Mouse (Mus musculus) liver, embryonic 14.5 days (tissue): ENCODE measurements around the gene B4galt4. TPM values are rescaled to one million over a fixed set of nuclear protein-coding genes. Genes with fewer than 3 reads are reported as not detected.

Source experiments
- ATAC-seq: fragments of 200-750 bp; cut with Nextera tagmentation; 2 replicates; pipeline ENCODE4 v1.8.0; 2017; ENCODE audit warnings: moderate number of reproducible peaks, mild to moderate bottlenecking, moderate library complexity; ENCODE audit not compliant: insufficient read depth
- DNase-seq, 3 experiments: peaks; one replicate each; pipeline ENCODE4 v3.0.0-alpha.2; 2012 to 2013; ENCODE audit warnings: low read depth in 3 of 3, low spot score in 3 of 3
- H3K27ac ChIP-seq: fragments of 300-500 bp; sonication (generic); 2 replicates; pipeline ENCODE4 v1.5.1; 2014; ENCODE audit warnings: moderate library complexity, mild to moderate bottlenecking, control low read depth, inconsistent platforms
- H3K27me3 ChIP-seq: fragments of 300-500 bp; sonication (generic); 2 replicates; pipeline ENCODE4 v1.6.1; 2014; ENCODE audit warnings: mild to moderate bottlenecking, low read length, moderate library complexity; ENCODE audit not compliant: control insufficient read depth, insufficient read depth
- H3K36me3 ChIP-seq: fragments of 300-500 bp; sonication (generic); replicated peaks from 2 replicates; pipeline ENCODE4 v1.6.1; 2014; ENCODE audit warnings: low read depth; ENCODE audit not compliant: control insufficient read depth, insufficient read depth
- H3K4me1 ChIP-seq, 2 experiments: fragments of 200-500 bp in 1 of 2; fragments of 300-500 bp in 1 of 2; sonication (generic) in 1 of 2; replicated peaks; 2 replicates each; pipeline ENCODE4 v1.6.1; 2012 to 2014; ENCODE audit warnings: antibody characterized with exemption in 1 of 2, inconsistent platforms in 1 of 2, low read length in 1 of 2; ENCODE audit not compliant: control insufficient read depth in 2 of 2, insufficient read depth in 2 of 2
- H3K4me2 ChIP-seq: fragments of 300-500 bp; sonication (generic); 2 replicates; pipeline ENCODE4 v1.6.1; 2014; ENCODE audit warnings: low read depth, mild to moderate bottlenecking, control low read depth, moderate library complexity
- H3K4me3 ChIP-seq, 2 experiments: fragments of 200-500 bp in 1 of 2; fragments of 300-500 bp in 1 of 2; sonication (generic) in 1 of 2; 2 replicates each; pipeline ENCODE4 v1.5.1; 2012 to 2014; ENCODE audit warnings: low read depth in 2 of 2, low read length in 2 of 2, mild to moderate bottlenecking in 2 of 2, control low read depth in 1 of 2, inconsistent platforms in 1 of 2, moderate library complexity in 1 of 2; ENCODE audit not compliant: insufficient read depth in 1 of 2
- H3K9ac ChIP-seq: fragments of 300-500 bp; sonication (generic); replicated peaks from 2 replicates; pipeline ENCODE4 v1.6.1; 2014; ENCODE audit warnings: mild to moderate bottlenecking, control low read depth, moderate library complexity
- H3K9me3 ChIP-seq: fragments of 300-500 bp; sonication (generic); 2 replicates; pipeline ENCODE4 v1.6.1; 2016; ENCODE audit warnings: low read length, mixed read lengths; ENCODE audit not compliant: control insufficient read depth
- CTCF ChIP-seq: IDR thresholded peaks from 2 replicates; pipeline ENCODE4 v1.5.1; 2016; ENCODE audit warnings: antibody characterized with exemption, low read depth, control low read depth
- EP300 ChIP-seq: IDR thresholded peaks from 2 replicates; pipeline ENCODE4 v1.6.1; 2016; ENCODE audit warnings: antibody characterized with exemption, low read depth
- WGBS: fragments of 180-500 bp; shearing (Covaris S2); extraction: QIAGEN DNeasy Blood & Tissue Kit; methylation state at CpG from one replicate; pipeline ENCODE4 v1.1.7; 2014; ENCODE audit not compliant: insufficient replicate concordance; 5-methylcytosine and 5-hydroxymethylcytosine counted together
- polyA plus RNA-seq, 2 experiments: library from polyadenylated mRNA; depleted of rRNA in 1 of 2; stranded (reverse) in 1 of 2; unstranded in 1 of 2; fragments of >200 nt; fragmentation: Nextera tagmentation in 1 of 2; extraction: Ambion mirVana in 1 of 2; gene quantifications; 2 replicates each; pipeline versions ENCODE4 v1.2.1 to v1.2.3; 2012 to 2014

Gene B4galt4
- polyA plus RNA-seq, 2 experiments: 1.3 to 2.3 TPM

- no peaks in the 10 kb centered on the region; a peak in 1 of 4 replicates for H3K4me1 ChIP-seq
- no peaks in the 10 kb centered on the region for H3K9me3 ChIP-seq
- WGBS: 64% methylated on average over 8 of the region's 8 CpGs
- ATAC-seq (no peak), DNase-seq (no peak)
- H3K4me3 ChIP-seq: no peak overlapping the region
- no peak for TF ChIP-seq CTCF
- no peak for TF ChIP-seq EP300
- H3K4me2 ChIP-seq: no peak overlapping the region
- H3K36me3 ChIP-seq: no peaks in the 10 kb centered on the region
- H3K9ac ChIP-seq: no peak overlapping the region
- H3K27ac ChIP-seq: no peak overlapping the region
- peaks cover 3% of the 10 kb centered on the region; the same call in 1 of the 2 replicates for H3K27me3 ChIP-seq
These were observed 25.7 kb downstream of the B4galt4 start for GRCm38 (mm10) chr16:38767761-38768160.

- no peak overlapping the region for H3K9ac ChIP-seq
- no peak overlapping the region for H3K4me3 ChIP-seq
- no peak for DNase-seq
- ATAC-seq: no peak
- no peak for TF ChIP-seq EP300
- TF ChIP-seq CTCF: no peak
- H3K4me2 ChIP-seq: no peak overlapping the region
- no peaks in the 10 kb centered on the region; a peak in 1 of 4 replicates for H3K4me1 ChIP-seq
- peaks cover 3% of the 10 kb centered on the region; the same call in 1 of the 2 replicates for H3K27me3 ChIP-seq
- WGBS: 68% methylated on average over 8 of the region's 8 CpGs
- H3K36me3 ChIP-seq: no peaks in the 10 kb centered on the region
- H3K27ac ChIP-seq: no peak overlapping the region
- H3K9me3 ChIP-seq: no peaks in the 10 kb centered on the region
These were observed 26.3 kb downstream of the B4galt4 start for GRCm38 (mm10) chr16:38768386-38768785.

GRCm38 (mm10) chr16:38769529-38769928 lies 27.5 kb downstream of the B4galt4 start:
- no peak for ATAC-seq
- H3K9ac ChIP-seq: no peak overlapping the region
- H3K4me1 ChIP-seq: no peaks in the 10 kb centered on the region
- 56% methylated on average over 9 of the region's 9 CpGs for WGBS
- no peak overlapping the region for H3K4me3 ChIP-seq
- H3K27me3 ChIP-seq: peaks cover 3% of the 10 kb centered on the region; the same call in 1 of the 2 replicates
- no peak for TF ChIP-seq CTCF
- no peak for TF ChIP-seq EP300
- DNase-seq: no peak
- no peaks in the 10 kb centered on the region for H3K9me3 ChIP-seq
- H3K4me2 ChIP-seq: no peak overlapping the region
- no peaks in the 10 kb centered on the region for H3K36me3 ChIP-seq
- H3K27ac ChIP-seq: no peak overlapping the region

- no peak overlapping the region for H3K4me3 ChIP-seq
- no peak overlapping the region for H3K27ac ChIP-seq
- H3K4me2 ChIP-seq: no peak overlapping the region
- TF ChIP-seq CTCF (no peak), EP300 (no peak)
- H3K4me1 ChIP-seq: no peaks in the 10 kb centered on the region
- H3K36me3 ChIP-seq: no peaks in the 10 kb centered on the region
- 84% methylated on average over 6 of the region's 6 CpGs for WGBS
- no peaks in the 10 kb centered on the region for H3K9me3 ChIP-seq
- H3K27me3 ChIP-seq: peaks cover 3% of the 10 kb centered on the region; the same call in 1 of the 2 replicates
- no peak overlapping the region for H3K9ac ChIP-seq
- no peak for ATAC-seq
- DNase-seq: no peak
These were observed 29.1 kb downstream of the B4galt4 start for GRCm38 (mm10) chr16:38771145-38771544.

- Histone ChIP-seq H3K9ac (no peak overlapping the region), H3K27me3 (peaks cover 3% of the 10 kb centered on the region; the same call in 1 of the 2 replicates), H3K4me3 (no peak overlapping the region), H3K9me3 (no peaks in the 10 kb centered on the region), H3K36me3 (no peaks in the 10 kb centered on the region), H3K4me1 (no peaks in the 10 kb centered on the region), H3K27ac (no peak overlapping the region), H3K4me2 (no peak overlapping the region)
- TF ChIP-seq EP300 (no peak), CTCF (no peak)
- ATAC-seq: no peak
- no peak for DNase-seq
- 23% methylated on average over 12 of the region's 12 CpGs for WGBS
These were observed 30.9 kb downstream of the B4galt4 start for GRCm38 (mm10) chr16:38772906-38773496.
